In genomic region chr9:60077761-60078160, GRCm38 (mm10) we compare ENCODE assay signal across 27 mouse cellular contexts.
"Had no signal": no experiment of that assay in that cellular context is flagged by ENCODE, and none has a peak within 500 bp of the region (broad histone marks: within the 10 kb centered on the region; RNA-seq: fewer than 3 reads in every experiment).

No protein-coding gene starts in this region.

- H3K27me3 ChIP-seq: heart, embryonic 12.5 days; heart, embryonic 13.5 days; heart, embryonic 15.5 days; hindbrain, embryonic 12.5 days; hindbrain, embryonic 13.5 days; hindbrain, embryonic 15.5 days; intestine, embryonic 15.5 days; kidney, embryonic 15.5 days had no signal

- H3K27ac ChIP-seq: heart, adult 2 months; heart, embryonic 10.5 days; heart, embryonic 13.5 days; heart, embryonic 15.5 days; hindbrain, embryonic 10.5 days; hindbrain, embryonic 12.5 days; hindbrain, embryonic 13.5 days; hindbrain, embryonic 14.5 days; hindbrain, embryonic 15.5 days; hindbrain, postnatal 0 days; intestine, embryonic 15.5 days; kidney, embryonic 15.5 days; kidney, postnatal 0 days; layer of hippocampus, adult 2 months had no signal

- DNase-seq: heart, adult 18-20 months; heart, adult 2 months; heart, postnatal 10 days; heart, postnatal 14 days; heart, postnatal 36 days; heart, postnatal 4 days; kidney, adult 11 months; kidney, postnatal 10 days; kidney, postnatal 14 days; kidney, postnatal 25 days; kidney, postnatal 4 days; layer of hippocampus, adult 9-11 months; layer of hippocampus, postnatal 36 days had no signal

- H3K36me3 ChIP-seq: heart, embryonic 10.5 days; heart, embryonic 12.5 days; heart, embryonic 13.5 days; heart, embryonic 15.5 days; hindbrain, embryonic 10.5 days; hindbrain, embryonic 12.5 days; hindbrain, embryonic 13.5 days; hindbrain, embryonic 15.5 days; intestine, embryonic 15.5 days; kidney, embryonic 15.5 days had no signal

- H3K4me3 ChIP-seq: heart, adult 2 months; heart, embryonic 10.5 days; heart, embryonic 12.5 days; heart, embryonic 13.5 days; heart, embryonic 15.5 days; hindbrain, embryonic 10.5 days; hindbrain, embryonic 12.5 days; hindbrain, embryonic 13.5 days; hindbrain, embryonic 15.5 days; intestine, embryonic 15.5 days; kidney, embryonic 15.5 days; layer of hippocampus, adult 2 months had no signal
